Mouse (Mus musculus) embryonic fibroblast, embryonic 13.5 days (primary cell): Measurements from ENCODE around the gene Dcaf8.

Experiments
- CTCF ChIP-seq: IDR thresholded peaks from 2 replicates; pipeline ENCODE4 v1.5.1; 2011; ENCODE audit warnings: mild to moderate bottlenecking, control low read depth, low read length, moderate library complexity, borderline replicate concordance; ENCODE audit not compliant: insufficient read depth
- POLR2A ChIP-seq: IDR thresholded peaks from 2 replicates; pipeline ENCODE4 v1.6.1; 2011; ENCODE audit warnings: low read depth, mild to moderate bottlenecking, control low read depth, low read length, moderate library complexity

DNA sequence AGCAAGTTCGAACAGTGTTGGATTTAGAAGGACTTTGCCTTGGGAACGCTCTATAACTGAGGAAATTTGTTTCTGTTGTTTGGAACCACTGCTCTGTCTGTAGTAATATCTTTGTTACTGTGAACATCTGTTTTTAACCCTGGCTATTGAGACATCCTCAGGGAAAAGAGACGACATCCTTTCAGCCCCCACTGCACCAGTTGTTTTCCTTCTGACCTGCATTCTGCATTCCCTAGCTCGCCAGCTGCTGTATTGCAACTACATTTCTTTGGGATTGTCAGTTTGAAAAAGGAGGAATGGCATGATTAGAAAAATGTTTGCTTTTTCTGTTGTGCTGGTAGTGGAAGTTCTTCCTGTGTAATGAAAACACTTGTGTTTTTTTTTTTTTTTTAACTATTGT is 33.0 kb downstream of the Dcaf8 start:
- TF ChIP-seq CTCF = no peak
- TF ChIP-seq POLR2A = no peak
